Mouse (Mus musculus): ENCODE measurements at regions not wholly inside any gene's neighbourhood (a gene's known extent, or its start where the extent isn't known, plus 50 kb on each side); places are given as distances from the start of the nearest gene placed in this dataset.

GRCm38 (mm10) chr3:29890764-29891163 is 657.0 kb downstream of the Mecom start:
- no peaks in the 10 kb centered on the region for H3K36me3 ChIP-seq
- no peak overlapping the region for H3K9ac ChIP-seq
- no peaks in the 10 kb centered on the region for H3K27me3 ChIP-seq (replicated peaks)
- 60% methylated on average over 4 of the region's 4 CpGs for WGBS
- H3K27ac ChIP-seq: no peak overlapping the region
- H3K9me3 ChIP-seq: no peaks in the 10 kb centered on the region
- ATAC-seq (ENCODE audit: insufficient read depth, low FRiP score, low read depth): no peak
- no peak overlapping the region for H3K4me3 ChIP-seq (replicated peaks)
- H3K4me1 ChIP-seq: no peaks in the 10 kb centered on the region
- no peak overlapping the region for H3K4me2 ChIP-seq

GRCm38 (mm10) chr3:29890286-29890685 is 657.5 kb downstream of the Mecom start:
- H3K4me1 ChIP-seq: no peaks in the 10 kb centered on the region
- H3K9ac ChIP-seq: no peak overlapping the region
- H3K4me2 ChIP-seq: no peak overlapping the region
- no peaks in the 10 kb centered on the region for H3K36me3 ChIP-seq
- WGBS: 68% methylated on average over 1 of the region's 1 CpGs
- no peak overlapping the region for H3K4me3 ChIP-seq (replicated peaks)
- H3K27ac ChIP-seq: no peak overlapping the region
- no peaks in the 10 kb centered on the region for H3K27me3 ChIP-seq (replicated peaks)
- ATAC-seq (ENCODE audit: insufficient read depth, low FRiP score, low read depth): no peak
- H3K9me3 ChIP-seq: no peaks in the 10 kb centered on the region

GRCm38 (mm10) chr3:29889638-29890037 is 658.2 kb downstream of the Mecom start:
- no peaks in the 10 kb centered on the region for H3K4me1 ChIP-seq
- H3K27ac ChIP-seq: no peak overlapping the region
- H3K4me3 ChIP-seq (replicated peaks): no peak overlapping the region
- ATAC-seq (ENCODE audit: insufficient read depth, low FRiP score, low read depth): no peak
- no peaks in the 10 kb centered on the region for H3K36me3 ChIP-seq
- H3K4me2 ChIP-seq: no peak overlapping the region
- H3K27me3 ChIP-seq (replicated peaks): no peaks in the 10 kb centered on the region
- 74% methylated on average over 2 of the region's 2 CpGs for WGBS
- no peaks in the 10 kb centered on the region for H3K9me3 ChIP-seq
- no peak overlapping the region for H3K9ac ChIP-seq

GRCm38 (mm10) chr3:29879966-29880365 is 667.8 kb downstream of the Mecom start:
- no peaks in the 10 kb centered on the region for H3K9me3 ChIP-seq
- no peak overlapping the region for H3K4me3 ChIP-seq (replicated peaks)
- H3K27me3 ChIP-seq (replicated peaks): no peaks in the 10 kb centered on the region
- H3K9ac ChIP-seq: no peak overlapping the region
- 55% methylated on average over 3 of the region's 3 CpGs for WGBS
- no peaks in the 10 kb centered on the region for H3K4me1 ChIP-seq
- no peaks in the 10 kb centered on the region for H3K36me3 ChIP-seq
- H3K4me2 ChIP-seq: no peak overlapping the region
- ATAC-seq (ENCODE audit: insufficient read depth, low FRiP score, low read depth): no peak
- no peak overlapping the region for H3K27ac ChIP-seq

GRCm38 (mm10) chr3:29875768-29876167 is 672.0 kb downstream of the Mecom start:
- no peak overlapping the region for H3K27ac ChIP-seq

GRCm38 (mm10) chr3:29862437-29862836 is 685.4 kb downstream of the Mecom start:
- ATAC-seq (ENCODE audit: insufficient read depth, low FRiP score, low read depth): no peak
- H3K4me1 ChIP-seq: no peaks in the 10 kb centered on the region

More at GRCm38 (mm10) chr3:29875768-29876167, 672.0 kb downstream of the Mecom start:
- Histone ChIP-seq H3K4me3 (replicated peaks) (no peak overlapping the region), H3K9me3 (no peaks in the 10 kb centered on the region), H3K36me3 (no peaks in the 10 kb centered on the region), H3K4me1 (no peaks in the 10 kb centered on the region), H3K4me2 (no peak overlapping the region), H3K27me3 (replicated peaks) (no peaks in the 10 kb centered on the region), H3K9ac (no peak overlapping the region)
- no peak for ATAC-seq (ENCODE audit: insufficient read depth, low FRiP score, low read depth)
- whole genome bisulfite sequencing: 70% methylated on average over 5 of the region's 5 CpGs

GRCm38 (mm10) chr3:29852465-29852864 is 695.3 kb downstream of the Mecom start:
- ATAC-seq (ENCODE audit: insufficient read depth, low FRiP score, low read depth): no peak
- 68% methylated on average over 3 of the region's 3 CpGs for WGBS

More at GRCm38 (mm10) chr3:29862437-29862836, 685.4 kb downstream of the Mecom start:
- no peak overlapping the region for H3K4me2 ChIP-seq
- no peak overlapping the region for H3K4me3 ChIP-seq (replicated peaks)
- no peak overlapping the region for H3K9ac ChIP-seq
- no peak overlapping the region for H3K27ac ChIP-seq
- WGBS: 84% methylated on average over 4 of the region's 4 CpGs
- no peaks in the 10 kb centered on the region for H3K36me3 ChIP-seq
- H3K9me3 ChIP-seq: no peaks in the 10 kb centered on the region
- no peaks in the 10 kb centered on the region for H3K27me3 ChIP-seq (replicated peaks)

GRCm38 (mm10) chr3:29835432-29835831 is 712.4 kb downstream of the Mecom start:
- no peak overlapping the region for H3K4me2 ChIP-seq
- H3K4me1 ChIP-seq: no peaks in the 10 kb centered on the region
- H3K9me3 ChIP-seq: no peaks in the 10 kb centered on the region
- WGBS: 82% methylated on average over 4 of the region's 4 CpGs
- no peaks in the 10 kb centered on the region for H3K36me3 ChIP-seq
- H3K4me3 ChIP-seq (replicated peaks): no peak overlapping the region
- no peak for ATAC-seq (ENCODE audit: insufficient read depth, low FRiP score, low read depth)
- no peaks in the 10 kb centered on the region for H3K27me3 ChIP-seq (replicated peaks)
- no peak overlapping the region for H3K9ac ChIP-seq
- H3K27ac ChIP-seq: no peak overlapping the region

More at GRCm38 (mm10) chr3:29852465-29852864, 695.3 kb downstream of the Mecom start:
- no peak overlapping the region for H3K4me3 ChIP-seq (replicated peaks)
- no peaks in the 10 kb centered on the region for H3K36me3 ChIP-seq
- H3K9ac ChIP-seq: no peak overlapping the region
- no peak overlapping the region for H3K27ac ChIP-seq
- no peaks in the 10 kb centered on the region for H3K9me3 ChIP-seq
- no peaks in the 10 kb centered on the region for H3K27me3 ChIP-seq (replicated peaks)
- no peak overlapping the region for H3K4me2 ChIP-seq
- no peaks in the 10 kb centered on the region for H3K4me1 ChIP-seq

GRCm38 (mm10) chr3:29834884-29835283 is 712.9 kb downstream of the Mecom start:
- Histone ChIP-seq H3K4me1 (no peaks in the 10 kb centered on the region), H3K36me3 (no peaks in the 10 kb centered on the region), H3K27me3 (replicated peaks) (no peaks in the 10 kb centered on the region), H3K4me2 (no peak overlapping the region), H3K9ac (no peak overlapping the region), H3K9me3 (no peaks in the 10 kb centered on the region), H3K4me3 (replicated peaks) (no peak overlapping the region), H3K27ac (no peak overlapping the region)
- no peak for ATAC-seq (ENCODE audit: insufficient read depth, low FRiP score, low read depth)
- WGBS: 32% methylated on average over 2 of the region's 2 CpGs

- Histone ChIP-seq H3K27ac (no peak overlapping the region), H3K4me1 (no peaks in the 10 kb centered on the region), H3K9ac (no peak overlapping the region), H3K36me3 (no peaks in the 10 kb centered on the region), H3K27me3 (replicated peaks) (no peaks in the 10 kb centered on the region), H3K9me3 (no peaks in the 10 kb centered on the region), H3K4me2 (no peak overlapping the region), H3K4me3 (replicated peaks) (no peak overlapping the region)
- WGBS: 41% methylated on average over 1 of the region's 1 CpGs
- ATAC-seq (ENCODE audit: insufficient read depth, low FRiP score, low read depth): no peak
Measured at GRCm38 (mm10) chr3:29831346-29831745, 716.5 kb downstream of the Mecom start.

GRCm38 (mm10) chr3:29822622-29823370 is 725.0 kb downstream of the Mecom start:
- Histone ChIP-seq H3K36me3 (no peaks in the 10 kb centered on the region), H3K27me3 (replicated peaks) (no peaks in the 10 kb centered on the region), H3K4me3 (replicated peaks) (no peak overlapping the region), H3K4me2 (no peak overlapping the region), H3K27ac (no peak overlapping the region), H3K9ac (no peak overlapping the region), H3K9me3 (no peaks in the 10 kb centered on the region), H3K4me1 (no peaks in the 10 kb centered on the region)
- no peak for ATAC-seq (ENCODE audit: insufficient read depth, low FRiP score, low read depth)
- WGBS: 80% methylated on average over 10 of the region's 10 CpGs

GRCm38 (mm10) chr3:29816964-29817363 is 730.8 kb downstream of the Mecom start:
- no peak for ATAC-seq (ENCODE audit: insufficient read depth, low FRiP score, low read depth)
- no peaks in the 10 kb centered on the region for H3K36me3 ChIP-seq
- H3K4me2 ChIP-seq: no peak overlapping the region
- H3K27me3 ChIP-seq (replicated peaks): no peaks in the 10 kb centered on the region
- 80% methylated on average over 4 of the region's 4 CpGs for WGBS
- H3K9ac ChIP-seq: no peak overlapping the region
- no peaks in the 10 kb centered on the region for H3K9me3 ChIP-seq
- no peak overlapping the region for H3K27ac ChIP-seq
- no peaks in the 10 kb centered on the region for H3K4me1 ChIP-seq
- no peak overlapping the region for H3K4me3 ChIP-seq (replicated peaks)

- Histone ChIP-seq H3K4me2 (peak overlapping the region; percentile 29; the same call in 1 of the 2 replicates), H3K4me1 (no peaks in the 10 kb centered on the region), H3K27me3 (replicated peaks) (no peaks in the 10 kb centered on the region), H3K9ac (no peak overlapping the region), H3K9me3 (no peaks in the 10 kb centered on the region), H3K27ac (no peak overlapping the region), H3K36me3 (no peaks in the 10 kb centered on the region), H3K4me3 (replicated peaks) (no peak overlapping the region)
- ATAC-seq (ENCODE audit: insufficient read depth, low FRiP score, low read depth): no peak
- WGBS: 17% methylated on average over 7 of the region's 7 CpGs
Measured at GRCm38 (mm10) chr3:29813276-29813675, 731.5 kb downstream of the Egfem1 start.

Data from stomach, embryonic 15.5 days (tissue).